Mouse (Mus musculus) heart, embryonic 15.5 days (tissue): Measurements from ENCODE around the gene Ccdc85c. TPM values are rescaled to one million over a fixed set of nuclear protein-coding genes. Genes with fewer than 3 reads are reported as not detected.

Experiments
- ATAC-seq: fragments of 200-750 bp; cut with Nextera tagmentation; replicated peaks from 2 replicates; pipeline ENCODE4 v1.8.0; 2017; ENCODE audit warnings: low read depth, moderate TSS enrichment; ENCODE audit not compliant: insufficient number of reproducible peaks, insufficient read depth, low FRiP score
- H3K27ac ChIP-seq: fragments of 300-500 bp; sonication (generic); 2 replicates; pipeline ENCODE4 v1.5.1; 2015; ENCODE audit warnings: mild to moderate bottlenecking, inconsistent platforms
- H3K27me3 ChIP-seq: fragments of 300-500 bp; sonication (generic); 2 replicates; pipeline ENCODE4 v1.6.1; 2015; ENCODE audit warnings: inconsistent platforms
- H3K36me3 ChIP-seq: fragments of 300-500 bp; sonication (generic); 2 replicates; pipeline ENCODE4 v1.6.1; 2015; ENCODE audit warnings: mild to moderate bottlenecking, inconsistent platforms
- H3K4me1 ChIP-seq: fragments of 300-500 bp; sonication (generic); replicated peaks from 2 replicates; pipeline ENCODE4 v1.6.1; 2015; ENCODE audit warnings: inconsistent platforms
- H3K4me2 ChIP-seq: fragments of 300-500 bp; sonication (generic); 2 replicates; pipeline ENCODE4 v1.6.1; 2015; ENCODE audit warnings: inconsistent platforms, mild to moderate bottlenecking, moderate library complexity
- H3K4me3 ChIP-seq: fragments of 300-500 bp; sonication (generic); 2 replicates; pipeline ENCODE4 v1.5.1; 2015; ENCODE audit warnings: mild to moderate bottlenecking, inconsistent platforms
- H3K9ac ChIP-seq: fragments of 300-500 bp; sonication (generic); 2 replicates; pipeline ENCODE4 v1.6.1; 2015; ENCODE audit warnings: mild to moderate bottlenecking, inconsistent platforms
- H3K9me3 ChIP-seq: fragments of 300-500 bp; sonication (generic); replicated peaks from 2 replicates; pipeline ENCODE4 v1.6.1; 2016; ENCODE audit warnings: inconsistent platforms
- WGBS: fragments of 180-500 bp; shearing (Covaris S2); methylation state at CpG from one replicate; pipeline ENCODE4 v1.1.7; 2015; ENCODE audit warnings: mixed read lengths; 5-methylcytosine and 5-hydroxymethylcytosine counted together
- polyA plus RNA-seq: library from polyadenylated mRNA; unstranded; fragments of >200 nt; fragmentation: Nextera tagmentation; extraction: Ambion mirVana; gene quantifications from 2 replicates; pipeline ENCODE4 v1.2.1, GENCODE M21; 2015

The Ccdc85c gene
- polyA plus RNA-seq, 1 experiment from 2014 or later = 5.7 TPM

DNA sequence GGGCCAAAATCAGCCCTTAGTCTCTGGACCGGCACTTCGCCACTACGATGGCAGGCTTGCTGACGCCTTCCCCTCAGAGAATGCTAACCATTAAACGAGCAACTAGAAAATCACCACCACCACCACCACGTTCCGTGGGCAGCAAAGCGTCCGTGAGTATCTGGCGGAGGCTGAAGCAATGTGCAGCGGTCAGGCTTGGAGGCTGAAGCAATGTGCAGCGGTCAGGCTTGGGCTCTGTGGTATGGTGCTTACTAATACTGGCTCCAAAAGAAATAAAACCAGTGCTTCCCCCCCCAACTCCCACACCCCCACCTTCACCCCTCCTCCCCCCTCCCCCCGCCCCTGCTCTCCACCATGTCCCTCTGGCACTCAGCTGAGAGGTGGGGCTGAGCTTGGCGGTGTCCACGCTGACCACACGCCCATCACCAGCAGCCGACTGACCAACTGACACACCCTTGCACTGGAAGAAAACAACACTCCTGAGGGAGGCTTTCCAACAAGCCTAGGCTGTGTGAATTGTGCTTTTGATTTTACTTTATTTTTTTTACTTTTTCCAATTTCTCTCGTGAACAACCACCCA, 39.2 kb downstream of the Ccdc85c start:
- 65% methylated on average over 18 of the region's 18 CpGs for WGBS
- Histone ChIP-seq H3K9me3 (no peaks in the 10 kb centered on the region), H3K27ac (no peak overlapping the region), H3K9ac (no peak overlapping the region), H3K4me3 (no peak overlapping the region), H3K27me3 (no peaks in the 10 kb centered on the region), H3K36me3 (no peaks in the 10 kb centered on the region), H3K4me1 (peaks cover 79% of the 10 kb centered on the region), H3K4me2 (no peak overlapping the region)
- no peak for ATAC-seq

DNA sequence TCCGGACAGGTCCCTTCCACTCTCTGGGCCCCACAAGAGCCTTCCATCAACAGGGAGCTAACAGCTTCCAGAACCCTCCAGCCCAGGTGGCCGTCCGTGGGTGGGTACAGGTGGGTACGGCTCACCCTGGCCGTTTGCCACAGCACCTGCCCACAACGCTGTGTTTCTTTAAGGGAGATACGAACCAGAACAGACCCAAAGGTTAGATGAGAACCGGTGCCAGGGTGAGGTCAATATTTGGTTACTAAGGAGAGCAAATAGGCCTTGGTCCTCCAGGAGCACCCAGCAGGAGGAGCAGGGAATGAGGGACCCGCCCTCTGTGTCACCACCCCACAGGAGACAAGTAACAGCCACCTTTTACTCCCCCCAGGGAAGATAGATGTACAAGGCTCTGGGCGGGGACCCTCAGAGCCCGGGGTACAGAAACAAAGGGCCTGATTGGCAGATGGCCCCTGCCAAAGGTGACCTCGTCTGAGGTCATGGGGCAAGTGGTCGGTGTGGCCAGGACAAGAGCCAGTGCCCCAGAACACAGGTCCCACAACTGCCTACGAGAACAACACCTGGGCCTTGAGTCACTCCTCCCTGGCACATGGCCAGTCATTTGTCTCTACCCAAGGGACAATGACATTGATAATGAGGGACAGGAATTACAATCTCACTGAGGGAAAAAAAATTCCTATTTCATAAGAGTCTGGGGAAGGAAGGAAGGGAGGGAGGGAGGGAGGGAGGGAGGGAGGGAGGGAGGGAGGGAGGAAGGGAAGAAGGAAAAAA, 40.2 kb downstream of the Ccdc85c start:
- Histone ChIP-seq H3K27me3 (no peaks in the 10 kb centered on the region), H3K4me2 (no peak overlapping the region), H3K36me3 (no peaks in the 10 kb centered on the region), H3K27ac (no peak overlapping the region), H3K4me1 (peaks cover 73% of the 10 kb centered on the region), H3K9ac (no peak overlapping the region), H3K9me3 (no peaks in the 10 kb centered on the region), H3K4me3 (no peak overlapping the region)
- no peak for ATAC-seq
- WGBS = 51% methylated on average over 14 of the region's 14 CpGs

DNA sequence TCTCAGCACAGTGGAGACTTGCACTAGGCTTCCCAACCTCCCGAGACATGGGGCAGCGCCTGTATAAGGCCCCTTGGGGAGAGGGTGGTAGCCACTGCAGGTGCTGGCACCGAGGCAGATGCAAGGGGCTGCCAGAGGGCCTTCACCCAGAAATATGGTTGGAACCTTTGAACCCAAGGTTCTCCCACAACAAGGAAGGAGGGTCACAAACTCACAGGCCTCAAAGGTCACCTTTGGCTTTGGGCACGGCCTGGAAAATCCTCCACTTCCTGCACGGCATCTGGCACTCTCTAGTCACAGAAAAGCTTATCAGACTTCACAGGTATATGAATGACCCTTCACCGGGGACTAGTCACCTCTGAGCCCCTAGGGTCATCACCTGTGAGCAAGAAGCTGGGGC, 41.5 kb downstream of the Ccdc85c start:
- no peaks in the 10 kb centered on the region for H3K9me3 ChIP-seq
- no peaks in the 10 kb centered on the region for H3K36me3 ChIP-seq
- WGBS = 75% methylated on average over 6 of the region's 6 CpGs
- H3K4me2 ChIP-seq = no peak overlapping the region
- no peaks in the 10 kb centered on the region for H3K27me3 ChIP-seq
- H3K27ac ChIP-seq = no peak overlapping the region
- no peak for ATAC-seq
- no peak overlapping the region for H3K4me3 ChIP-seq
- H3K4me1 ChIP-seq = peaks cover 73% of the 10 kb centered on the region
- H3K9ac ChIP-seq = no peak overlapping the region

DNA sequence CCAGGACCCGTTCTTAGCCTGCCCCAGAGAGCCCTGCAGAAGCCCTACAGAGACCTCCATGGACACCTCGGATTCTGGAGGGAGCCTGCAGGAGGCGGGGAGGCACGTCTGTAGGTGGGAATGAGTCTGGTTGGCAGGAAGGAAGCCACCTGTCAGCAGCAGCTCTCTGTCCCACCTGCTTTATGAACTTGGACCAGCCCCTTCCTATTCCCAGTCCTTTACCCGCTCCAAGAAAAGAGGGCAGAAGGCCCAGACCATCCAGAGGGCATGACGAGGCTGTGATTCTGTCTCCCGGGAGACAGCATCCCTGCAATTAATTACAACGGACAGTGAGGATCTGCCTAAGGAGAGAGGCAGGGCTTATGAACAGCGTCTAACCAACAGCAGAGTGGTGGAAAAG, 43.3 kb downstream of the Ccdc85c start:
- Histone ChIP-seq H3K9me3 (no peaks in the 10 kb centered on the region), H3K9ac (no peak overlapping the region), H3K27ac (no peak overlapping the region; the same call in 1 of the 2 replicates), H3K4me3 (no peak overlapping the region), H3K27me3 (no peaks in the 10 kb centered on the region), H3K36me3 (no peaks in the 10 kb centered on the region), H3K4me1 (peaks cover 61% of the 10 kb centered on the region), H3K4me2 (no peak overlapping the region)
- 56% methylated on average over 9 of the region's 9 CpGs for WGBS
- ATAC-seq = no peak

DNA sequence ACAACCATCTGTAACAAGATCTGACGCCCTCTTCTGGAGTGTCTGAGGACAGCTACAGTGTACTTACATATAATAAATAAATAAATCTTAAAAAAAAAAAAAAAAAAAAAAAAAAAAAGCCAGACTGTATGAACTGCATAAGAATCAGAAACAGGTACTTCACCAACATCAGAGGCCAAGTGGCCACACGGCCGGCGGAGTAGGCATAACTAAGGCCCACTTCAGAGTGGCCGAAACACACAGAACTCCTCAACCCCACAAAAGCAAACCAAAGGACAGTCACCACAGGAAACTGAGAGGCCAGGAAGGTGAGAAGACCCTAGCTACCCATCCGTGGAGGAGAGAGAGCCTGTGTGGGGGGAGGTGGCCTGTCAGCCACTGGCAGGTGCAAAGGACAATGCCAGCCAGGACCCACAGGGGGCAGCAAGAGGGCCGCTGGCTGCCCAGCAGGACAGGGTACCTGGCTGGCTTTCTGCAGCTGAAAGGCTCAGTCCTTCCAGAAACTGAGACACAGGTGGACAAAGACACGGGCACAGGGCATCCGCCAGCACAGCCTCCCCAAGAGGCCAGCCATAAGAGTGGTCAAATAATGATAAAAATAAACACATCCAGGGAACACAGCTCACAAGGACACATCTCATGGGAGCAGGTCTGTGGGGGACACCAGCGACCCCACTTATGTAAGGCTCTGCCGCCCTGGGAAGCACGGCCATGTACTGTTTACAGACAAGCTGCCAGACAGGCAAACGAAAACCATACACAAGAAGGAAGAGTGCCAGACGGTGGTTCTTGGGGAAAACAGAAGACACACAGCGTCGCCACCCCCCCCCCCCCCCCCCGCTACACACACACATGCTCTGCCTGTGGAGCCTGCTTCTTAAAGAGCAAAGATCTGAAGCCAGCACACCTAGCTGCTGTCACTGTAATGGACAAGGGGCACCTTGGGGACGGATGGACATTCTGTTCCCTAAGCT, 44.1 kb downstream of the Ccdc85c start:
- no peaks in the 10 kb centered on the region for H3K27me3 ChIP-seq
- H3K36me3 ChIP-seq = no peaks in the 10 kb centered on the region
- H3K9me3 ChIP-seq = no peaks in the 10 kb centered on the region
- H3K4me3 ChIP-seq = no peak overlapping the region
- H3K9ac ChIP-seq = no peak overlapping the region
- WGBS = 52% methylated on average over 17 of the region's 18 CpGs
- H3K4me1 ChIP-seq = peaks cover 60% of the 10 kb centered on the region
- no peak overlapping the region; the same call in 1 of the 2 replicates for H3K27ac ChIP-seq
- H3K4me2 ChIP-seq = no peak overlapping the region
- ATAC-seq = no peak

DNA sequence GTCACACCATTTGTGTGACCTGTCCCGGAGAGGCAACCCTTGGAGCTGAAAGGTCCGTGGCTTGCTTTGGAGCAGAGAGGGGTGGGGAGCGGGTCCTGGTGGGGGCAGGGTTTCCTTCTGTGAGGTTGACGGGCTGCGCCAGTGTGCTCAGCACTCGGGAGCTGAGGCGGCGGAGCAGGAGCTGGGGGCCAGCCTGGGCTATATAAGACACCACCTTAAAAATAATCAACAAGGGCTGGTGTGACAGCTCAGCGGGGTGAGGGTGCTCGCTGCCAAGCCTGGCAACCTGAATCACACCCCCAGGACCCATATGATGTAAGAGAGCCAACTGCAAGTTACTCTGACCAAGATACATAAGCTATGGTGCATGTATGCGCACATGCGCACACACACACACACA, 45.1 kb downstream of the Ccdc85c start:
- 71% methylated on average over 12 of the region's 12 CpGs for WGBS
- no peak for ATAC-seq
- H3K4me3 ChIP-seq = no peak overlapping the region
- no peaks in the 10 kb centered on the region for H3K36me3 ChIP-seq
- H3K4me1 ChIP-seq = peaks cover 61% of the 10 kb centered on the region
- no peaks in the 10 kb centered on the region for H3K9me3 ChIP-seq
- no peak overlapping the region for H3K27ac ChIP-seq
- H3K4me2 ChIP-seq = no peak overlapping the region
- no peak overlapping the region for H3K9ac ChIP-seq
- H3K27me3 ChIP-seq = no peaks in the 10 kb centered on the region

DNA sequence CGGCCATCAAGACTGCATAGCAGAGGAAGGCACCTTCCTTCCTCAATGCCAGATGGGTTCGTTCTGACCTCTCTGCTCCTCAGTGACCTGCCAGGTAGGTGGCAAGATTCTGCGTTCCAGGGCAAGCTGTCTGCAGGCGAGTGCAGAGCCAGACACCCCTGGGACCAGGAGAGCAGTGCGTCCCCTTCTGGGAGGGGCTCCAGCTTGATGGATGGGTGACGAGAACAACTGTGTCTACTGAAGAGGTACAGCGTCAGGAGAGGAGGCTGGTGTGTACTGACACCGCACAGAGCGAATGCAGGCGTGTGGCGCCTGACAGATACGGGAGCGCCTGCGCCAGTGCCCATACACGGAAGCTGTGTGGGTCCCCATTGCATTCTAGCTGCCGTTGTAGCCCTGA, 47.7 kb downstream of the Ccdc85c start:
- Histone ChIP-seq H3K4me2 (no peak overlapping the region), H3K4me1 (peaks cover 65% of the 10 kb centered on the region), H3K27me3 (no peaks in the 10 kb centered on the region), H3K4me3 (no peak overlapping the region), H3K36me3 (no peaks in the 10 kb centered on the region), H3K9ac (no peak overlapping the region), H3K9me3 (no peaks in the 10 kb centered on the region), H3K27ac (no peak overlapping the region)
- 58% methylated on average over 16 of the region's 16 CpGs for WGBS
- ATAC-seq = no peak

DNA sequence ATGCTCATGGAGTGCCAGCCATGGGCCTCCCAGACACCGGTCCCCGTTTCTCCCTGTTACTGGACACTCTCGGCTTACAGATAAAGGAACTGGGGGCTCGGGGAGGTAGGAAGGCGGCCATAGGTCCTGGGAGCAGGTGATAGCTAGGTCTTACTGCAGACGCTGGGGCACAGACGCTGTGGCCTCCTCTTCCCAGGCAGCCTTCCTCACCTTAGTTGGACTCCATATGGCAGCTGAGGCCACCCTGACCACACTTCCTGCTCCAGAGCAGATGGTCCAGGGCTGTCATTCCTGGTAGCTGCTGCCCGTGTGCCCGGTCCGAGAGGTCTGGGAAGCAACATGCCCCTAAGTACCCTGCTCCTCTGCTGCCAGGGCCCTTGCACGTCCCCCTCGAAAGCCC, 48.3 kb downstream of the Ccdc85c start:
- peaks cover 64% of the 10 kb centered on the region for H3K4me1 ChIP-seq
- H3K27me3 ChIP-seq = no peaks in the 10 kb centered on the region
- H3K9ac ChIP-seq = no peak overlapping the region
- no peak for ATAC-seq
- no peak overlapping the region for H3K4me2 ChIP-seq
- 82% methylated on average over 12 of the region's 12 CpGs for WGBS
- no peaks in the 10 kb centered on the region for H3K36me3 ChIP-seq
- no peaks in the 10 kb centered on the region for H3K9me3 ChIP-seq
- no peak overlapping the region for H3K4me3 ChIP-seq
- H3K27ac ChIP-seq = no peak overlapping the region

DNA sequence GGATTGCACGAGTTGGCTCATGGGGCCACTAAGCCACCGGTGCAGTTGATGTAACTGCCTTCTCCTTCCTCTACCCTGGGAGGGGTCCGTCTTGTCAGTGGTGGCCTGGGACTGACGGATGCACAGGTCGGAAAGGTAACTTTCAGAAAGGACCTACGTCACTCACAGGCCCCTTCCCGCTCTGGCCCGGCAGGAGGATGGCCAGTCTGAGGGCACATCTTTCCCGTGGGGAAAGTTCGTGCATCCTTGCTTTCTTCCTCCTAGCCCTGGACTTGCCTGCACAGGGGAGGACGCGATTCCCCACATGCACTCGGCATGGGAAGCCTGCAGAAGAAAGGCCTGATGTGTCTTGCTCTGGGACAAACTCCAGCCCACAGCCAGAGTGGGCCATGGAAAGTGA, 49.0 kb downstream of the Ccdc85c start:
- Histone ChIP-seq H3K27me3 (no peaks in the 10 kb centered on the region), H3K9ac (no peak overlapping the region), H3K4me2 (no peak overlapping the region), H3K36me3 (no peaks in the 10 kb centered on the region), H3K4me1 (peaks cover 62% of the 10 kb centered on the region), H3K4me3 (no peak overlapping the region), H3K27ac (no peak overlapping the region), H3K9me3 (no peaks in the 10 kb centered on the region)
- 80% methylated on average over 13 of the region's 13 CpGs for WGBS
- ATAC-seq = no peak

DNA sequence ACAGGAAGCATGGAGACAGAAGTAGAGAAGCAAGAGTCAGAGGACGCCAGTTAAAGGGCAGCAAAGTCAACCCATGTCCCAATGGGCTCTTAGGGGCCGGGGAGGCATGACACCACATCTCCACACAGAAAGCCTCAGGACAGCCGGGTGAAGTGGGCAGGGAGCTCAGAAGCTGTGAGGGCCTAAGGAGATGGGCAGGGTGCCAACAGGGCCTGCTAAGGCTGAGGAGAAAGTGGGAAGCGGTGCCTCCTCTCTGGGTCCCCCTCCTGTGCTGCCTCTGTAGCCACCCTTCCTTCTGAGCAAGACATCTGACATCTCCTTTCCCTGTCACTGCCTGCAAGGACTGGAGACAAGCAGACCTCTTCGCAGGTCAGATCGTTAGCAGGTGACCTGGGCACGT, 49.4 kb downstream of the Ccdc85c start:
- Histone ChIP-seq H3K27me3 (no peaks in the 10 kb centered on the region), H3K4me1 (peaks cover 62% of the 10 kb centered on the region), H3K9ac (no peak overlapping the region), H3K4me2 (no peak overlapping the region), H3K27ac (no peak overlapping the region), H3K9me3 (no peaks in the 10 kb centered on the region), H3K4me3 (no peak overlapping the region), H3K36me3 (no peaks in the 10 kb centered on the region)
- 48% methylated on average over 7 of the region's 7 CpGs for WGBS
- ATAC-seq = no peak

DNA sequence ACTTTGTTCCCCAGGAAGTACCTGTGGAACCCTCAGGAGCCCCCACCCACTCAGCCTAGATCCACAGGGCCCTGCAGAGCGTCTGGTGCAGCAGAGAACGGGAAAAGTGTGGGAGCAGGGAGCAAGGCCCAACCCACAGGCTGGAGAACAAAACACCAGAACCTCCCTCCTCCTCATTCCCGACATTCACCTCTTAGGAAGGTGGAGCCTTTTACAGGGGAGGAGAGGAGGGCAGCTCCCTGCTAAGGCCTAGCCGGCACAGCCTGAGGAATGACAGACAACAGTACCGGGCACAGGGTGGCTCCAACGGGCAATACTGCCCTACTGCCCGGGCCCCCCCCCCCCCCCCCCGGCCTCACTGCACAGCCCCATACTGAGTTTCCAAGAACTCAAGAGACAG, 51.9 kb downstream of the Ccdc85c start:
- Histone ChIP-seq H3K27ac (no peak overlapping the region), H3K9me3 (no peaks in the 10 kb centered on the region), H3K4me1 (peaks cover 69% of the 10 kb centered on the region), H3K9ac (no peak overlapping the region), H3K4me2 (no peak overlapping the region), H3K27me3 (no peaks in the 10 kb centered on the region), H3K4me3 (no peak overlapping the region), H3K36me3 (no peaks in the 10 kb centered on the region)
- ATAC-seq = no peak
- WGBS = 48% methylated on average over 5 of the region's 8 CpGs
